Mouse (Mus musculus) limb, embryonic 14.5 days (tissue): ENCODE results near the gene C530008M17Rik. TPM values are rescaled to one million over a fixed set of nuclear protein-coding genes. Genes with fewer than 3 reads are reported as not detected.

Source experiments
- ATAC-seq: fragments of 200-750 bp; cut with Nextera tagmentation; 2 replicates; pipeline ENCODE4 v1.8.0; 2017; ENCODE audit warnings: low read depth, moderate number of reproducible peaks, moderate TSS enrichment; ENCODE audit not compliant: low FRiP score
- DNase-seq: peaks from one replicate; pipeline ENCODE4 v3.0.0-alpha.2; 2015; ENCODE audit warnings: low spot score
- H3K27ac ChIP-seq: fragments of 300-500 bp; sonication (generic); replicated peaks from 2 replicates; pipeline ENCODE4 v1.5.1; 2014; ENCODE audit warnings: low read depth, mild to moderate bottlenecking, low read length, moderate library complexity, mixed read lengths
- H3K27me3 ChIP-seq: fragments of 300-500 bp; sonication (generic); 2 replicates; pipeline ENCODE4 v1.6.1; 2014; ENCODE audit warnings: low read length, mixed read lengths; ENCODE audit not compliant: control insufficient read depth, insufficient read depth
- H3K36me3 ChIP-seq: fragments of 300-500 bp; sonication (generic); 2 replicates; pipeline ENCODE4 v1.6.1; 2014; ENCODE audit warnings: mild to moderate bottlenecking, low read length, moderate library complexity, mixed read lengths; ENCODE audit not compliant: control insufficient read depth, insufficient read depth
- H3K4me1 ChIP-seq: fragments of 300-500 bp; sonication (generic); 2 replicates; pipeline ENCODE4 v1.6.1; 2014; ENCODE audit warnings: antibody characterized with exemption, low read length, mixed read lengths; ENCODE audit not compliant: control insufficient read depth, insufficient read depth
- H3K4me2 ChIP-seq: fragments of 300-500 bp; sonication (generic); replicated peaks from 2 replicates; pipeline ENCODE4 v1.6.1; 2014; ENCODE audit warnings: low read depth, mild to moderate bottlenecking, low read length, moderate library complexity; ENCODE audit not compliant: severe bottlenecking
- H3K4me3 ChIP-seq: fragments of 300-500 bp; sonication (generic); replicated peaks from 2 replicates; pipeline ENCODE4 v1.5.1; 2014; ENCODE audit warnings: low read length
- H3K9ac ChIP-seq: fragments of 300-500 bp; sonication (generic); 2 replicates; pipeline ENCODE4 v1.6.1; 2014; ENCODE audit warnings: mild to moderate bottlenecking, low read depth, low read length, moderate library complexity; ENCODE audit not compliant: severe bottlenecking
- H3K9me3 ChIP-seq: fragments of 300-500 bp; sonication (generic); 2 replicates; pipeline ENCODE4 v1.6.1; 2016; ENCODE audit warnings: low read length; ENCODE audit not compliant: control insufficient read depth
- POLR2A ChIP-seq: fragments of 200-500 bp; IDR thresholded peaks from 2 replicates; pipeline ENCODE4 v1.8.0; 2012; ENCODE audit warnings: inconsistent platforms, mild to moderate bottlenecking, moderate library complexity, borderline replicate concordance; ENCODE audit not compliant: insufficient read depth, insufficient read length; ENCODE audit errors: extremely low read depth
- WGBS: fragments of 180-500 bp; shearing (Covaris S2); extraction: QIAGEN DNeasy Blood & Tissue Kit; methylation state at CpG from one replicate; pipeline ENCODE4 v1.1.7; 2014; 5-methylcytosine and 5-hydroxymethylcytosine counted together
- polyA plus RNA-seq, 2 experiments: library from polyadenylated mRNA; depleted of rRNA in 1 of 2; stranded (reverse) in 1 of 2; unstranded in 1 of 2; fragments of >200 nt; fragmentation: Nextera tagmentation in 1 of 2; extraction: Ambion mirVana in 1 of 2; gene quantifications; 2 replicates each; pipeline versions ENCODE4 v1.2.1 to v1.2.3; 2012 to 2014

Gene C530008M17Rik
- polyA plus RNA-seq, 2 experiments = 12.6 to 26.5 TPM

- no peak overlapping the region for H3K9ac ChIP-seq
- DNase-seq (no peak), ATAC-seq (no peak)
- H3K27ac ChIP-seq = peak overlapping the region; percentile 68
- H3K4me3 ChIP-seq = no peak overlapping the region
- H3K36me3 ChIP-seq = no peaks in the 10 kb centered on the region
- no peaks in the 10 kb centered on the region for H3K9me3 ChIP-seq
- H3K4me2 ChIP-seq = no peak overlapping the region
- no peaks in the 10 kb centered on the region for H3K27me3 ChIP-seq
- WGBS = 82% methylated on average over 10 of the region's 10 CpGs
- peaks cover 9% of the 10 kb centered on the region; the same call in 1 of the 2 replicates for H3K4me1 ChIP-seq
- no peak for TF ChIP-seq POLR2A
Measured at GRCm38 (mm10) chr5:76687961-76688600, 31.8 kb downstream of the C530008M17Rik start.

GRCm38 (mm10) chr5:76688643-76689042 is 32.3 kb downstream of the C530008M17Rik start:
- Histone ChIP-seq H3K9me3 (no peaks in the 10 kb centered on the region), H3K27me3 (no peaks in the 10 kb centered on the region), H3K4me1 (peaks cover 9% of the 10 kb centered on the region; the same call in 1 of the 2 replicates), H3K4me3 (no peak overlapping the region), H3K36me3 (no peaks in the 10 kb centered on the region), H3K27ac (peak overlapping the region; percentile 68), H3K4me2 (no peak overlapping the region), H3K9ac (no peak overlapping the region)
- ATAC-seq (no peak), DNase-seq (peak; percentile 45)
- no peak for TF ChIP-seq POLR2A
- 66% methylated on average over 6 of the region's 6 CpGs for WGBS

GRCm38 (mm10) chr5:76690177-76690593 is 33.9 kb downstream of the C530008M17Rik start:
- H3K27me3 ChIP-seq = no peaks in the 10 kb centered on the region
- no peaks in the 10 kb centered on the region for H3K36me3 ChIP-seq
- H3K4me1 ChIP-seq = peaks cover 9% of the 10 kb centered on the region; the same call in 1 of the 2 replicates
- no peak for TF ChIP-seq POLR2A
- 41% methylated on average over 5 of the region's 5 CpGs for WGBS
- no peak overlapping the region for H3K27ac ChIP-seq
- no peaks in the 10 kb centered on the region for H3K9me3 ChIP-seq
- DNase-seq = no peak
- no peak overlapping the region for H3K4me2 ChIP-seq
- no peak overlapping the region for H3K9ac ChIP-seq
- ATAC-seq = 0 out of 2 replicates have a peak, but pooled peaks have one; percentile 16
- no peak overlapping the region for H3K4me3 ChIP-seq

GRCm38 (mm10) chr5:76691251-76691650 is 34.9 kb downstream of the C530008M17Rik start:
- H3K9ac ChIP-seq = no peak overlapping the region
- no peak overlapping the region for H3K4me3 ChIP-seq
- H3K9me3 ChIP-seq = no peaks in the 10 kb centered on the region
- no peak for TF ChIP-seq POLR2A
- H3K27ac ChIP-seq = no peak overlapping the region
- H3K4me2 ChIP-seq = no peak overlapping the region
- DNase-seq (no peak), ATAC-seq (no peak)
- H3K27me3 ChIP-seq = no peaks in the 10 kb centered on the region
- no peaks in the 10 kb centered on the region for H3K36me3 ChIP-seq
- WGBS = 86% methylated on average over 5 of the region's 5 CpGs
- peaks cover 9% of the 10 kb centered on the region; the same call in 1 of the 2 replicates for H3K4me1 ChIP-seq

- 82% methylated on average over 12 of the region's 12 CpGs for WGBS
- no peaks in the 10 kb centered on the region for H3K9me3 ChIP-seq
- TF ChIP-seq POLR2A = no peak
Measured at GRCm38 (mm10) chr5:76691706-76692424, 35.6 kb downstream of the C530008M17Rik start.

More at GRCm38 (mm10) chr5:76691706-76692424, 35.6 kb downstream of the C530008M17Rik start:
- H3K27ac ChIP-seq = no peak overlapping the region
- no peaks in the 10 kb centered on the region for H3K36me3 ChIP-seq
- no peak overlapping the region for H3K4me3 ChIP-seq
- H3K4me2 ChIP-seq = no peak overlapping the region
- H3K4me1 ChIP-seq = peaks cover 9% of the 10 kb centered on the region; the same call in 1 of the 2 replicates
- no peak for ATAC-seq
- H3K27me3 ChIP-seq = no peaks in the 10 kb centered on the region
- no peak for DNase-seq
- no peak overlapping the region for H3K9ac ChIP-seq
